Mouse (Mus musculus) retina, embryonic 14.5 days (tissue): ENCODE results near the gene Bmp8b.
A peak's percentile ranks its signal among the peaks of the same experiment; 100 is the strongest.
"Not testable (repeated sequence)": the region's sequence is repeated elsewhere in the genome, so short reads cannot be mapped to it uniquely, and the experiment has no call there.

Source experiments
- DNase-seq: peaks from one replicate; pipeline ENCODE4 v3.0.0-alpha.2; 2015; ENCODE audit warnings: low spot score

Gene Bmp8b

GRCm38 (mm10) chr4:123111275-123111983, 6.5 kb downstream of the Bmp8b start:
- not testable (repeated sequence) for DNase-seq

- no peak for DNase-seq
Measured at GRCm38 (mm10) chr4:123112216-123112764, 7.3 kb downstream of the Bmp8b start.

DNA sequence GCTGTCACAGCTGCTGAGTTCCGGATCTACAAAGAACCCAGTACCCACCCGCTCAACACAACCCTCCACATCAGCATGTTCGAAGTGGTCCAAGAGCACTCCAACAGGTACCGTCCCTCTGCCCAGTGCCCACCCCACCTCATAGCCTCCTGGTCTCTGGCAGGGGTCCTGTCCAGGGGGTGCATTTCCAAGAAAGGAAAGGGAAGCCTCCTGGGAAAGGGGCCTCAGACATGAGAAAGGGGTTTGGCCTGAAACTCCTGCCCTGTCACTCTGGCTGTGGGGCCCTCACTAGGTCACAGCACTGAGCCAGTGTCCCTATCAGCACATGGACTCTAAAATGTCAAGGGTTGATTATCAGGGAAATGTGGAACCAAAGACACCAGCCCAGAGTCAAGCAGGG, 9.7 kb downstream of the Bmp8b start:
- not testable (repeated sequence) for DNase-seq

- DNase-seq, result peak; percentile 26
Measured at GRCm38 (mm10) chr4:123116011-123116410, 11.0 kb downstream of the Bmp8b start, which contains the start of gene Oxct2b. Gene Oxct2b (plus strand): TSS chr4:123116266.

DNA sequence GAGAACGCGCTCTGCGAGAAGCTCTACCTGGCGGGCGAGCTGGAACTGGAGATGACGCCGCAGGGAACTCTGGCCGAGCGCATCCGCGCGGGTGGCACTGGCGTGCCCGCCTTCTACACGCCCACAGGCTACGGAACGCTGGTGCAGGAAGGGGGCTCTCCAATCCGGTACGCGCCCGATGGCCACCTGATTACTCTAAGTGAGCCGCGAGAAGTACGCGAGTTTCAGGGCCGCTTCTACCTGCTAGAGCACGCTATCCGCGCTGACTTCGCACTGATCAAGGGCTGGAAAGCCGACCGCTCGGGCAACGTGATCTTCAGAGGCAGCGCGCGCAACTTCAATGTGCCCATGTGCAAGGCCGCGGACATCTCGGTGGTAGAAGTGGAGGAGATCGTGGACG, 11.7 kb downstream of the Bmp8b start:
- DNase-seq, result peak; percentile 13

DNA sequence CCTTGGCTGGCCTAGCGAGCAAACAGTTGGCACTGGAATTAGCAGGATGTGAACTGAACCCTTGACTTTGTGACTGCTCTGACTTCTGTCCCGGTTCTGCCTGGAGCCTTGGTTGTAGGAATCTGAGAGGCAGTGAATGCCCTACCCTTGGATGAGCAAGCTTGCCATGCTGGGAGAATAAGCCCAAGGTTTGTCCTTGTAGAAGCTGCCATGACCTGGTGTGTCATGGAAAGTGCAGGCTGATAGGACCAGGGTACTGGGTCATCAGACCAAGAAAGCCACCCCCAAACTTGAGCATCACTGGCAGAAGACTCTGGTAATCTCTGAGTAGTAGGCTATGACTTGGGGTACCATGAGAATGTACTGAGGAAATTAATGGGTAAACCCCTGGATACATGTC, 16.3 kb downstream of the Bmp8b start:
- no peak for DNase-seq

- DNase-seq, result no peak
Measured at GRCm38 (mm10) chr4:123126626-123127025, 21.7 kb downstream of the Bmp8b start.

DNA sequence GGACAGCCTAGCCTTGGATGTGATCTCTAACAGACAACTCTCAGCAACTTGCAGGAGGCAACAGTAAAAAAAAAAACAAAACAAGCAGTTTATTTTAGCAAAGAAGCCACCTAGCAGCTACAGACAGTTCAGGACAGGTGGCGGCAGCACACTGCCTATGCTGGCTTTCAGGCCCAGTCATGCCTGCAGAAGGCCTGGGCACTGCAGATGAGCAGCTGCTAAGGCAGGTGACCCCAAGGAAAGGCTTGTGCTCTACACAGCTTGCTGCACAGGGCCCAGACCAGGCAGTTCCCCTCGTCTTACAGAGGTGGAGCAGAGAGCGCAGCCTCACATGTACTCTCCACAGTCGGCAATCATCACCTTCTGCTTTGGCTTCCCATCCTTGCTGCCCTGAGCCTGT, 22.1 kb downstream of the Bmp8b start:
- no peak for DNase-seq

DNA sequence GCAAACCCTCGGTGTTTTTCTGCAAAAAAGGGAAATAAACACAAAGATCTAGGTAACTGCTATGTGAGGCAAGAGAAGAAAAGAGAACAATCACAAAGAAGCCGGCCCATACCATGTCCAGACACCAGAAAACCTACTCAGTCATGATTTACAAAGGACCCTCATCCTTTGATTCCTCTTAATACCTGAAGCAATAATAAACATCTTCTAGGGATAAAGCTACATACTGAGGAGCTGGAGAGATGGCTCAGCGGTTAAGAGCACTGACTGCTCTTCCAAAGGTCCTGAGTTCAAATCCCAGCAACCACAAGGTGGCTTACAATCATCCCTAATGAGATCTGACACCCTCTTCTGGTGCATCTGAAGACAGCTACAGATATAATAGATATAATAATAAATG, 32.6 kb downstream of the Bmp8b start:
- no peak for DNase-seq

GRCm38 (mm10) chr4:123139513-123140154, 34.7 kb downstream of the Bmp8b start, which contains the start of gene Ppie:
Gene Ppie (minus strand): TSS chr4:123139951.
- peak; percentile 93 for DNase-seq

DNA sequence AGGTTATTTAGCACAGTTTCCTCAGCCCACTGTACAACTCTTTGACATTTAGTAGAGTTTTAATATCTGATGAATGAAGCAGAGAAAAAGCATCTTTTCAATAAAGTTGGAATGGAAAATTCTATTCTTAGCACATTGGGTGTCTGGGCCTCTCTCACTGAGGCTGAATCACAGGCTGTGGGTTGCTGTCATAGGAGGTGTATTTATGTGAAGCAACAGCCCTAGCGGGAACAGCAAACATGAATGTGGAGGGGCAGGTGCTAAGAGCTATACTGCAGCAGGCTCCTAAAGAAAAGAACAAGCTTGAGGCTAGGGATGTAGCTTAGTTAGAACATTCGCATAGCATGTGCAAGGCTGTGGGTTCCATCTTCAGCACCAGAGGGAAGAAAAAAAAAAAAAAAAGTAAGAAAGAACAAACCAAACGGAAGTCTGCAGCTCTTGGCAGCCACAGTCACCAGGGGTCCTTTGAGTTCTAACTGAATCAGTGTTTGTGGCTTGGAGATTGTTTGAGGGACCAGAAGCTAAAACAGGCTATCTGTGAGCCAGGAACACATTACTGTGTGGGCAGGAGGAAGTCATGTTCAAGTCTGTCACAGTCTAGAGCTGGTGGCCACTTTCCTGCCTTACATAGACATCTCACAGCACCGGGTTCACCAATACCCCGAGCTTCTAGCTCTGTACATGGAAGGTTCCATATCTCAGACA, 42.6 kb downstream of the Bmp8b start:
- DNase-seq, result no peak

GRCm38 (mm10) chr4:123152003-123152402, 47.0 kb downstream of the Bmp8b start:
- DNase-seq, result no peak

DNA sequence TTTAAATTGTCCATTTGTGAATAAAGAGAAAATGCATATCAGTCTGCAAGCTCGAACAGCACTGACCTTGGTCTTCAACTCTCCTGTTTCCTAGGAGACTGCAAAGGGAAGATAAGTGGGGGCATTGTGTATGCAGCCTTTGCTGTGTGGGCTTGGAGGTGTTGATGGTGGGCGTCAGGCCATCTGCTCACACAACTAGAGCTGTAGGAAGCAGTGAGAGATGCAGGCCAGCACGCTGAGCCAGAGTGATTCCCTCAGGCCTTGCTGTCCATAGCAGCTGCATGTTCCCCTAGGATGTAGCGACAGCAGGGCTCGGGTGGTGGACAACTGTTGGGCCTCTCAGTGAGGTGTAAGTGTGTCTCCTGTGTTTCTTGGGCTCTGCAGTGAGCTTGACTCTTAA, 48.0 kb downstream of the Bmp8b start:
- DNase-seq, result peak; percentile 5

GRCm38 (mm10) chr4:123155004-123155403, 50.0 kb downstream of the Bmp8b start:
- DNase-seq, result peak; percentile 82

GRCm38 (mm10) chr4:123155427-123155826, 50.5 kb downstream of the Bmp8b start:
- no peak for DNase-seq

- no peak for DNase-seq
Measured at GRCm38 (mm10) chr4:123155840-123156239, 50.9 kb downstream of the Bmp8b start.

- no peak for DNase-seq
Measured at GRCm38 (mm10) chr4:123160571-123160970, 55.6 kb downstream of the Bmp8b start.

DNA sequence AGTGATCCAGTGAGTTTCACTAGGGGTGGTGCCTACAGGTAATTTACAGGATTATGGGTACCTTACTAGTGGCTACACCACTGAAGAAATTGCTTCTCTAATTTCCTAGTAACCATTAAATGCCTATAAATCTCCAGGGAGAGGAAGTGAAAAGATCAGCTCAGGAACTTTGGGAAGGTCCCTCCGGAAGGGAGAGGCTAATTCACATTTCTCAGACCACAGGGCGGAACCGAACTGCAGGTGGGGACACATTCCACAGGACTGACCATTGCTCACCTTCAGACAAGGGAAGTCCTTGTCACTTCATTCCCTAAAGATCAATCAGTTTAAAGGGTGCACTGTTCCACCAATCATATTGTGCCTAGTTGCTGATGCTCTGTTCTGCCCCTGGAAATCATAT, 56.3 kb downstream of the Bmp8b start:
- not testable (repeated sequence) for DNase-seq

DNA sequence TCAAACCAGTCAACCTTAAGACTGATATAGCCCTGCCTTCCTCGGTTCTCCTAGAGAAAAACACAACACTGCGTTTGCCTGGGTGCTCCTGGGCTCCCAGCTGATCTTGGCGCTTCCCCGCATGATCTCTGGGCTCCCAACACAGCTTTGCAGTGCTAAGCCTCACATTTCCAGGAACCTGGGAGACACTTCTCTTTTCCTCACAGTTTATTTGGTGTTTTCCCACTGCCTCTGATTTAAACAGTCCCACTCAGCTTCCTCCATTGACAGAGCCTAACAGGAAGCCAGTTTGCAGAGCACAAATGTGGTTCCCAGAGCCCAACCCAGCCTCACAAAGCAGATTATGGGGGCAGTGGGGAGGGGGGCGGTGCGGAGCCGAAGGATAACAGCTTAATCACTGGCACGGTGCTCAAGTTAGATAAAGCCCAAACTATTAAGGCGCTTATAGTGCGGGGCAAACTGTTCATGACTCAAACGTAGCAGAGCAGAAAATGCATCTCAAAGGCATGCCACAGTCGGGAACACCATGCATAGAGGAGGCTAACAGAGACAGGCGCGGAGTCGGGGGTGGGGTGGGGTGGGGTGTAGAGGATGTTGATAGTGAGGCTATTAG, 57.4 kb downstream of the Bmp8b start:
- DNase-seq, result peak; percentile 38

GRCm38 (mm10) chr4:123164157-123164556, 59.2 kb downstream of the Bmp8b start:
- no peak for DNase-seq

- DNase-seq, result no peak
Measured at GRCm38 (mm10) chr4:123171811-123172210, 66.8 kb downstream of the Bmp8b start.
